Mouse (Mus musculus) common myeloid progenitor, adult 5-6 weeks (primary cell): ENCODE measurements around the gene Tmem223. TPM values are rescaled to one million over a fixed set of nuclear protein-coding genes. Genes with fewer than 3 reads are reported as not detected.

Source experiments
- ATAC-seq: replicated peaks from 2 replicates; pipeline ENCODE4 v1.8.0; 2016; ENCODE audit warnings: low read depth, mild to moderate bottlenecking, moderate TSS enrichment, inconsistent platforms; ENCODE audit not compliant: poor library complexity, severe bottlenecking
- total RNA-seq: library from RNA; stranded (forward); fragments of 200-1000, 187-1606 nt; gene quantifications from 2 replicates; pipeline ENCODE4 v1.2.3, GENCODE M21; 2017

Tmem223 gene
- total RNA-seq, 1 experiment from 2014 or later, result 36.9 TPM

DNA sequence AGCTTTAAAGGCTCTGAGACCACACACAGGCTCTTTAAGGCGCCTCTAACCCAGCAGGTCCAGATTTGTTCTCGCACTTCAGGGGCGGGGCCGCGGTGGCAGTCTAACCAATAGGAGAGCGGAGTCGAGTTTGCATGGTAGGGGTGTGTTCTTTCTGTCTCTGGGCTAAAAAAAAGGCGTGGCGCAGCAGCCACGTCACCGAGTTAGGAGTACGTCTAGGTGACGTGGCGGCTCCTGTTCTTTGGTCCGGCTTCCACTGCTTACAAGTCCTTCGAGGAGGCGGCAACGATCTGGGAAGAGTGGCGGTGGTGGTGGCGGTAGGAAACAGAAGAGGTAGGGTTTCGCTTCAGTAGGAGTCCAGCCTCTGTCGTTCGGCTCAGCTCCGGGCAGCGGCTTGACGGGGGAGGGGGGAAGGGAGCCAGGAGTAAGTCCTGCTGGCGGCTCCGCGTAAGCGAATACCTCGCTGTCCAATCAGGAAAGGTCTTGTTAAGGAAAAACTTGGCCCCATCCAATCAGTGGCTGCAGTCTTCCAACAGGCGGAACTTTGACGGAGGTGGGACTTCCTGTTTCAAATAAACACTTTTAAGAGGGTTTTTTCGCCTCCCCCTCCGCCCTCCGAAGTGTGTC is 29.4 kb upstream of the Tmem223 start, which contains the start of gene Stx5a:
Gene Stx5a (plus strand): TSS at position 171 of the 627 bp plus-strand sequence.
- peak; percentile 92 for ATAC-seq

DNA sequence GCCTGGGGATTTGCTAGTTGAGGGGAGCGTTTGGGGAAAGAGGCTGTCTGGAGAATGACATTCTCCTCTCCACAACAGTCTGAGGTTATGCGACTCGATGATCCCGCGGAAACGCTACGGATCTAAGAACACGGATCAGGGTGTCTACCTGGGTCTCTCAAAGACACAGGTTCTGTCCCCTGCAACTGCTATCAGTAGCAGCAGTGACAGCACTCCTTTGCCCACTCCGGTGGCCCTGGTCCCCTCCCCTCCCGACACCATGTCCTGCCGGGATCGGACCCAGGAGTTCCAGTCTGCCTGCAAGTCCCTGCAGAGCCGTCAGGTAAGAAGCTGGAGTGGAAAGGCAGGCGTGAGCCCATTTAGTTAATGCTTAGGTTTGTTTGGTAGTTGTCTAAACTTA is 28.6 kb upstream of the Tmem223 start:
- ATAC-seq, result no peak

DNA sequence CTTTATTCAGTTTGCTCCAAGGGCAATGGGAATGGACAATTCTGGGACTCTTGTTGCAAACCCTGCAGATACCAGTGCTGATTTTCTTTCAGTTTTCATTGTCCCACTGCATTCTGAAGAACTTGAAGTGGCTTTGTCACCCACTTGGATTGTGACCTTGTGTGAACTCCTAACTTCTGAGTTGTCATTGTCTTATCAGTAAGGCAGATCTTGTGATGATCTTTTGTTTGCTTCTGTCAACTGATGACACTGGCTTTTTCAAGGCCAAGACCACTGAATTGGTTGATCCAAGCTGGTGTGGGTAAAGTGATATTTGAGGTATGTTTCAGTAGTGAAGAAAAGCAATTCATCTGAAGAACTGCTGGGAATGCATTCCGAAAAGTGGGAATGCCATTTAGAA is 25.4 kb upstream of the Tmem223 start:
- ATAC-seq, result no peak

DNA sequence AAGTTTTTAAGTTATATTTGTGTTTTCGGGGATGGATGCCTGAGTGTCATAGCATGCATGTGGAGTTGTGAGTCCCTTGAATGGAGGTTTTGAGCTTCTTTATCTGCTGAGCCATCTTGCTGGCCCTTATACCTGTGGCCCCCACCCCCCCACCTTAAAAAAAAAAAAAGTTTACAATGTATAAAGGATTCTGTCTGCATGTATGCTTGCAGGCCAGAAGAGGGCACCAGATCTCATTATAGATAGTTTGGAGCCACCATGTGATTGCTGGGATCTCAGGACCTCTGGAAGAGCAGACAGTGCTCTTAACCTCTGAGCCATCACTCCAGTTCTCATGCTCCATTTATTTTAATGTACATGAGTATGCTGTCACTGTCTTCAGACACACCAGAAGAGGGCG is 23.4 kb upstream of the Tmem223 start:
- no peak for ATAC-seq

DNA sequence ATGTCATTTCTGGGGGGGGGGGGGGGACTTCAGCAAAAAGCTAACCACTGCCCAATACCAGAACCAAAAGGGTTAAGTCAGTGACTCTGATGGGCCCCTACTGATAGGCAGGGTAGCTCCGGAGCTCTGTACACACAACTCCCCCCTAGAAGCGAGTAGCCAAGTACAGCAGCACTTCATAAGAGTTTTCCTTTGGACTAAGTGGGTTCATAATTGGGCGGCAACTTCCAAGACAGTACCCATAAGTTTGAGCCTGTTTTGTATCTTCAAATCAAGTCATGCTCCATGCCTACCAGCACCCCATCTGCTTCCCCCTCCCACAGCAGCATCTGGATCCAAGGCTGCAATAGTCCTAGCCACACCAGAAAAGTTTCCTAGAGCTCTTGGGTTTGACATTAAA is 15.1 kb upstream of the Tmem223 start:
- no peak for ATAC-seq

DNA sequence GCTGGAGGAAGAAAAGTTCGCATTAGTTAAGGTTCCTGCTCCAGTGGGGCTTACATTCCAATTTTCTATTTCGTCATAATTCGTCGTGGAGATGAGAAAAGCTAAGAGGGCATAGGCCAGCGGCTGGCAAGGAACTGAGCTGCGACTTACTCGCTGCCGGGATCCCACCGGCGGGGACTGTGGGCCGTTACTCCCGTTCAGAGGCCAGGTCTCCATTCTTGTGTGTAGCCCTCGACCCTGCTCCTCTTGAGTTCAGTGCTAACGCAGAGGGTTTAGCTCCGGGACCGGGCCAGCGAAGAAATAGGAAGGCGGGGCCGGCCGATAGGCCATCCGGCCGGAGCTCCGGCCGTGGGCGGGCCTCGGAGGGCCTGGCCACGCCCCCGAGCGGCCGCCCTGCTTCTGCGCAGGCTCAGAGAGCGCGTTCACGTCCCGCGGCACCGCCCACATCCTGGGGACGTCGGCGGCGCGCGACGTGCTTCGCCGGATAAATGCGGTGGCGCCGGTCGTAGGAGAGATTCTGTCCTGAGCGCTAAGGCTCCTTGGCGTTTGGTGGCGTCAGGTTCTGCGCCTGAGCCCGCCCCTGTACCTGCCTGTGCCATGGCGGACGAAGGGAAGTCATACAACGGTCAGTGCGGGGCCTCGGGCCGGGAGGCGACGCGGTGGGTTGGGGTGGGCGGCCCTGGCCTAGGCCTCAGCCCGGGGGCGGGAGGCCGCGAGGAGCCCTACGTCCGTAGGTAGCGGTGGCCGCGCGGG is 14.0 kb upstream of the Tmem223 start, which contains the start of gene Nxf1:
Gene Nxf1 (plus strand): TSS at position 439 of the 753 bp plus-strand sequence.
- peak; percentile 90 for ATAC-seq

DNA sequence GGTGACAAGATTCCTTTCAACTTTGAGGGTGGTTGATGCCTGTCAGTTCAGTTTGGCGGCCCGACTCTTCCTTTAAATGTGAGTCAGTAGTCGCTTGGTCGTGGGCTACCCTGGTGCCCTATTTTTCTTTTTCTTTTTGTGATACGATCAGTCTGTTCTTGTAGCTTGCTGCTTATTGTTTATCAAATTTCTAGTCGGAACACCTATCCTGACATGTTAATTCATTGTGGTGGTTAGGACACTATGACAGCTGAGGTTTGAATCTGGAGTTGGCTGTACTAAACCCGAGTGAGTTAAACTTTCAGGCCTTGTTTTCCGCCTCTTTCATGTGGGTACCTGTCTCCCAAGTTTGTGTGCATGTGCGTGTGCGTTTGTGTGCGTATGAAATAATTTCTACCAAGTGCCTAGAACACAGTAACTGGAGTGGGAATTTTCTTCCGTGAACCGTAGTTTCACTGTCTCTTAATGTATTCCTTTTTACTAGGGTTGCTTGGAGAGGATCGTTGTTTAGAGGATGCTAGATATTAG is 13.3 kb upstream of the Tmem223 start:
- no peak for ATAC-seq

DNA sequence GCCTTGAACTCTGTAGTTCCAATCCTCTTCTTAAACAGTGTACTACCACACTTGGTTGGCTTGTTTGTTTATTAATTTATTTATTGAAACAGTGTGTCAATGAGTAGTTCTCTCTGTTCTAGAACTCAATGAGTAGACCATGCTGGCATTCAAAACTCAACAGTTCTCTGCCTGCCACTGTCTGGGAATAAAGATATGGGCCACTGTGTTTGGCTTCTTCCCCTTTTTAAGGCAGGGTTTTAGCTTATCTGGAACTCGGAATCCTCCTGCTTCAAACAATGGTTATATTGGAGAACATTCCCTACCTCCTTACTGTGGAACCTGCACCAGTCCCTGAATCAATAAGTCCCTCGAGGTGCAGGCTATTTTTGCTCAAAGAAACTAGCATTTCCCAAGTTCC is 11.9 kb upstream of the Tmem223 start:
- 0 out of 2 replicates have a peak, but pooled peaks have one; percentile 23 for ATAC-seq

DNA sequence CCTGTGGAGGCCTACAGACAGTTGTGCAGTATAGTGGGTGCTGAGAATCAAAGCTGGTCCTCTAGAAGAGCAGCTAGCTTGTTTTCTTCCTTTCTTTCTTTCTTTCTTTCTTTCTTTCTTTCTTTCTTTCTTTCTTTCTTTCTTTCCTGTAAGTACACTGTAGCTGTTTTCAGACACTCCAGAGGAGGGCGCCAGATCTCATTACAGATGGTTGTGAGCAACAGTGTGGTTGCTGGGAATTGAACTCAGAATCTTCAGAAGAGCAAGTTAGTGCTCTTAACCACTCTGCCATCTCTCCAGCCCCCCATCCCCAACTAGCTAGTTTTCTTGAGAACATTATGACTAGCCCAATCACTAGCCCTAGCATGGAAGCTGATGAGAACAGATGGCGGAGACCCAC is 10.0 kb upstream of the Tmem223 start:
- no peak for ATAC-seq

DNA sequence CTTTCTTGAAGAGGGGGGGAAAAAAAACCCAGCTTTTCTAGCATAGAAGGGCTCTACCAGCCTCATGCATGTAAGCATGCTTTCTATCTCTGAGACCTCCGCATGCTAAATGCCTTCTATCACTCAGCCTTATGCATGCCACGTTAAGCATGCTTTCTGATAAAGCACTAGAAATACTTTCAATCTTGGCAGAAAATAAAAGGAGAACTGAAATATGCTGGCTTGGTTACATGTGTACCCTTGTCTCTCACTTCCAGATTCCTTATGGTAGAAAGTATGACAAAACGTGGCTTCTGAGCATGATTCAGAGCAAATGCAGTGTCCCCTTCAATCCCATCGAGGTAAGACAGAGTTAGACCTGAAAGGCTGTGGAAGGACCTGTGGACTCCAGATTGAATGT is 7.5 kb upstream of the Tmem223 start:
- ATAC-seq, result no peak

DNA sequence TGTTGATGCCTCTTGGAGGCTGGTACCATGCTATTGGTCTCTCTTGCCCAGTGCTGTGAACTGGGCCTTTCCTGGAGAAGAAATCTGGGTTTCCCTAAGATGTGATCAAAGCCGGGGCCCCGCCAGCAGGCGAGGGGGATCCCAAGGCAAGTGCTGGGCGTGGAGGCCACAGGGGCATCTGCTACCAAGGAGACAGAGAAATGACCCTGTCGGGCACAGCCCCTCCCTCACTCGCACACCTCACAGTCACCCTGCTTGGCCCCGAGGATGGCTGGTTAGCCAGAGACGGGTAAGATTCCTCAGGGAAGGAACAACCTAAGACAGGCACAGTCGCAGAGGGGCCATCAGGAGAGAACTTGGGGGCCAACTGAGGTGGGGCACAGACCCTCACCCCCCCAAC is 5.2 kb upstream of the Tmem223 start:
- no peak for ATAC-seq

DNA sequence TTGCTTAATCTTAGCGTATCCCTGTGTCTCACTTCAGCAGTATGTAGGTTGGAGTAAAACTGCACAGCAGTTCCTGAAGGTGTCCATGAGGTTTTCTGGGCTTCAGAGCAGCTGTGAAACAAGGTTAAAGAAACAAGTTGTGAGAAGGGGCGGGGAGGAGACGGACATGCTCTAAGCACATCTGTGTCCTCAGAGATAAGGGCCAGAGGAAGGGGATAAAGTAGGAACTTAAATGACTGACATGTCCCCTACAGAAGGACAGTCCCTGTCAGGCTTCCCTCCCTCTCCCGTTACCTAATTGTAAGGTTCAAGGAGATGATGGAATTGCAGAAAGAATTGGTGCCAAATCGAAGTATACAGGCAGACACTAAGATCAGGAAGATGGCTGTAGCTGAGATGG is 2.2 kb downstream of the Tmem223 start:
- ATAC-seq, result no peak

DNA sequence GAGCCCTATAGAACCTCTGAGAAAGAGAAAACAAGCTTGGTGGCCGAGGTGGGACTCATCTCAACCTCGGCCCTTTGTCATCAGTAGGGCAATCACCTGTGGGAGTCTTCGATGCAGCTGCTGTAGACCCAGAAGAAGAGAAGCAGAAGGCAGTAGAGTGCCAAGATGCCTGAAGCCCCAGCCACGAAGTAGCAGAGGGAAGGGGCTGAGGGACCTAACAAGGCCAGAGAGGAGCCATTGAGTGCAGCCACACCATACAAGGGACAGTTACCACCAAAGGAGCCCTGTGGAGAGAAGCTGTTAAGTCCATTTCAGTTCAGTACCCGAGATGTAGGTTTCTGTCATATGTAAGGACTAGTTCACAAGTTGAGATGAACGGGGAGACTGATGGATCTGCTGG is 2.6 kb downstream of the Tmem223 start:
- ATAC-seq, result no peak

DNA sequence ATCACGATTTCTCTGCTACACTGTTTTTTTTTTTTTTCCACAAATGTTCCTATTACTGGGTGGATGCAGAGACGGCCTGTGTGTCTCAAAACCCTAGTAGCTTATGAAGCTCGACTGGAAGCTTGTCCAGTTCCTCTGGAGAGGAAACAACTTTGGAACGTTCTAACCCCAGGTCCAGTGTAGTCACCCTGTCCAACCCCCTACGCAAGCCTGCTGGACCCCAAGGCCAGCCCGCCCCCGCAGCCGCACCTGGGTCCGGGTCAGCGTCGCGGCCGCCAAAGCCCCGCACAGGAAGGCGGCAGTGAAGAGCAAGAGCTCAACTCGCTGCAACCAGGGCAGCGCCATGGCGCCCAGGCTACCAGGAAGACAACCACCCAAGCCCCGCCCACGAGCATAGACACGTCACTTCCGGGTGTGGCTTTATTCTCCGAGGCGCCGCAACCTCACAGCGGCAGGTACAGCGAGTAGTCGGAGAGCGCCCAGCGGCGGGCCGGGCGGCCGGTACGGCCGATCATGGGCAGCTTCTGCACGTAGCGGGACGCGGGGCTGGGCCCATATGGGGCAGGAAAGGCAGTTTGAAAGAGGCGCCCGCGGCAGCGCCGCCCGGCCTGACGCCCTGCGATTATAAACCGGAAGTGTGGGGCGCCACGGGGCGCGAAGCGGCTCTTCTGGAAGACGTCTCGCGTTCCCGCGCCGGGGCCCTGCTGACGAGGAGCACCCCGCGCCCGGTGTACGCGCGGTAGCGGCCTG is 3.5 kb downstream of the Tmem223 start, which contains the start of gene Tmem179b:
Gene Tmem179b (minus strand): TSS at position 382 of the 750 bp plus-strand sequence.
- peak; percentile 80 for ATAC-seq

DNA sequence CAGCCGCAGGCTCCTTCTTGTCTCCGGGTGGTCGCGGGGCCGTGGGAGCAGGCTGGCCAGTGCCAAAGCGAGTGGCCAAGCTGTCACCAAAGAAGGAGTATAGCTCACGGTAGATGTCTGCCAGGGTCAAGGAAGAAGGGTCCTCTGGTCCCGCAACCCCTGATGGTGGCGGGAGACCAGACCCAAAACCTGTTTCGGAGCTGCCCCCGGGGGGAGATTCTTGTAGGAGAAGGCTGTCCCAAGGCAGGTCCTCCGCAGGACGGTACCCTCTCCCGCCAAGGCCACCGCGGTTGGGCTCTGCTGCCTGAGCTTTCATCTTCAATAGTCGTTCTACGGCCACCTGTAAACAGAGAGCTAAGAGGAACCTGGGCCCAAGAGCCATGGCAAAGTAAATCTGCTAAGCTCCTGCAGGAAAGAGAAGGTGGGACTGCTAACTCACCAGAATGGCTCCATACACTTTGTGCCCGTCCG is 4.2 kb downstream of the Tmem223 start:
- no peak for ATAC-seq

DNA sequence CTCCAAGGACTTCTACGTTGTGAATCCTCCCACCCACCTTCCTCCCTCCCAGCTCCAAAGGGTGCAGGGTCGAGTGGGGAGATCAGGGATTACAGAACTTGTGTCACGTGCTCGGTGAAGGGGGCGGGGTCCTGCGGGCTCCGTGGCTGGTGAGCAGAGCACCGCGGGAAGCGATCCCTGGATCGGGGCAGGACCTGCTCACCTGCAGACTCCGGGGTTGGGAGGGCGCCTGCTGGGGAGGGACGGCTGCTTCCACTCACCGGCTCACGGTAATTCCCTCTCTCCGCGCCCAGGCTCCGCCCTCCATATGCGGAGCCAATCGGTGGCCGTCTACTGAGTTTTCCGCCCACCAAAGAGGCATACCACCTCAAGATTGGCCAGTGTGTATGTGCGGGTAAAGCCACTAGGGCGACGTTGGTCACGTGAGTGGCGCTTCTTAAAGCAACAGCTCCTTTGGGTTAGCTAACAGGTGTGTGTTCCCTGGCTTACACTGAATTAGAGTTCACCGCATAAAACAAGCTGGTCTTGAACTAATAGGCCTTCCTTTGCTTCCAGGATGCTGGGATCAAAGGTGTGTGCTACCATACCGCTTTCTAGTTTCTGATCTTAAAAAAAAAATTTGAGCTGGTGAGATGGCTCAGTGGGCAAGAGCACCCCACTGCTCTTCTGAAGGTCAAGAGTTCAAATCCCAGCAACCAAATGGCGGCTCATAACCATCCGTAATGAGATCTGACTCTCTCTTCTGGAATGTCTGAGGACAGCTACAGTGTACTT is 15.4 kb downstream of the Tmem223 start, which contains the start of gene Taf6l:
Gene Taf6l (minus strand): TSS at position 410 of the 774 bp plus-strand sequence.
- peak; percentile 100 for ATAC-seq

DNA sequence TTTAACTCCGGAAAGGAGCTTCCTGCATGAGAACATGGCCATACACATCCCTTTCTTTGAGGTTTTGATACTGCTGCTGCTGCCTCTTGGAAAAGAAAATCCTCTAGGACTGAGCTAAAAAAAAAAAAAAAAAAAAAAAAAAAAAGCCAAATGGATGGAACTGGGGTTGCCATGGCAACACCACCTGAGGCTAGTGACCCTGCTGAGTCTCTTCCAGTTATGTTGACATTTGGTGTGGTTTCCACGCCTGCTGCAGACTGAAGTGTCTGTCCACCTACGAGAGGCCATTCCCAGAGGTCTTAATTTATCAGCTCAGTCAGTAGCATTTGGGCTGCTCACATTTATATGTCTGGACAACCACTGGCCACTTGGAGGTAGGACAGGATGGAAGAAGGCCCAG is 17.7 kb downstream of the Tmem223 start:
- no peak for ATAC-seq

DNA sequence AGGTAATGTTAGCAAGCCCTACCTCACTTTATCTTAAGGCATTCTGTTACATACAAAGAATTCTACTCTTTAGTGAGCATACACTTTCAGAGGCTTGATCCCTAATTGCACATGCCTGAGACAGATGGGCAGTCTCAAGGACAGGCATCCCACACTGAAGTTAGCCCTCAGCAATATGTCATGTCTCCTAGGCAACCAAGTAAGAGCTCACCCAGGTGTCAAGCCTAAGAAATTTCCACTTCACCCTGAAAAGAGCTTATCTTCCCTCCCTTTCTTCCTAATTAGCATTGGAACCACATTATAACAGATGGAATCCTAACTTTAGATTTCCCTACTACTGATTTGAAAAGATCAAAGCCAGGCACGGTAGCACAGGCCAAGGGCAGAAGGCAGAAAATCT is 18.4 kb downstream of the Tmem223 start:
- no peak for ATAC-seq

DNA sequence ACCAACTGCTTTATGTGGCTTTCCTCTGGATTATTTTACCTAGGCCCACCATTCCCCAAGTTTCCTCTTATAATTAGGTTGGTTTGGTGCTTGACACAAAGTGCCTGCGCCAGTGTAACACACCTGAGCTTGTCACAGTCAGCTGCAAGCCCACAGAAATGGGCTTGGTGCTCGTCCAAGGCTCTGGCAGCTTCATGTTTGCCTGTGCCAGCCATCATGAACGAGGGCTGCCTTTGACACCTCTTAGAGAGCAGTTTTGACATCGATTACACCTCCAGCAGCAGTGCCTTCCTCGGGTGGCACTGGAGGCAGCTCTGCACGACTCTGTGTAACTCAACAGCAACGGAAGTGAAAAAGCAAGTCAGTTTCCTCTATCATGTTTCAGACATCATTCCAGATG is 19.4 kb downstream of the Tmem223 start:
- ATAC-seq, result no peak
